Mouse (Mus musculus) lung, postnatal 14 days (tissue): ENCODE measurements around the gene Gsdmc4.
"Not testable (repeated sequence)": the region's sequence is repeated elsewhere in the genome, so short reads cannot be mapped to it uniquely, and the experiment has no call there.

Source experiments
- DNase-seq: peaks from one replicate; pipeline ENCODE4 v3.0.0; 2021

Gene Gsdmc4

DNA sequence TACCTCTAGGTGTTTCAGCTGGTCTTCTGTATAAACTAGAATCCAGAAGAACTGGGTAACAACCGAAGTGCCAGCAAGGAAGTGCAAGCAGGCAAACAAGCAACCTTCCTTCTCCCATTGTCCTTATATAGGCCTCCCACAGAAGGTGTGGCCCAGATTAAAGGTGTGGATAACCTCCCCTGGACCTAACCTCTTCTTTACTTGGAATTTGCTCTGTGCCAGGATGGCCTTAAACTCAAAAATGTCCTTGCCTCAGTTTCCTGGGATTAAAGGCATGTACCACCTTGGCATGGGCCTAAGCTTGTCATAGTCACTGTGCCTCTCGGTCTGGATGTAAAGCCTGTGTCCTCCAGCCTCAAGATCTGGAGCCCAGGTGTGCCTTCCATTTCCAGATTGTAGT lies at the start of gene Gsdmc4:
Gene Gsdmc4, minus strand, starts transcription at position 101 of the 400 bp plus-strand sequence.
- not testable (repeated sequence) for DNase-seq

GRCm38 (mm10) chr15:63960542-63960941 lies 48.4 kb upstream of the Gsdmc4 start:
- DNase-seq = no peak

GRCm38 (mm10) chr15:63957553-63957952 lies 45.5 kb upstream of the Gsdmc4 start:
- no peak for DNase-seq

DNA sequence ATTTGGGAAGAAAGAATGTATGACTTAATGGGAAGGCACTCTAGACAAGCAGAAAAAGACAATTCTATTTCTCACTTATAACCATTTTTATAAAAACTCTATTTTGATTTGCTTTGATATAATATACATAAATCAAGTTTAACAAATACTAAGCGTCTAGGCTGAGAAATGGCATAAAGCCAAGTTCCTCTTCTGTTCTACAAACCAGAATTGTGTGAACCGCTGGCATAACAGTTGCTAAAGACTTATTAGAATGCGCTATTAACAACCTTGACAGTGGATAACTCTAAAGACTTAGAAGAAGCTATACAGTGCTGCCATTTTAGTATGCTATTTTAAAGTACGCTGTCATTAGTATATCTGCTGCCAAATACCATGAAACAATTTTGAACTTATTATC lies 41.2 kb upstream of the Gsdmc4 start:
- no peak for DNase-seq

DNA sequence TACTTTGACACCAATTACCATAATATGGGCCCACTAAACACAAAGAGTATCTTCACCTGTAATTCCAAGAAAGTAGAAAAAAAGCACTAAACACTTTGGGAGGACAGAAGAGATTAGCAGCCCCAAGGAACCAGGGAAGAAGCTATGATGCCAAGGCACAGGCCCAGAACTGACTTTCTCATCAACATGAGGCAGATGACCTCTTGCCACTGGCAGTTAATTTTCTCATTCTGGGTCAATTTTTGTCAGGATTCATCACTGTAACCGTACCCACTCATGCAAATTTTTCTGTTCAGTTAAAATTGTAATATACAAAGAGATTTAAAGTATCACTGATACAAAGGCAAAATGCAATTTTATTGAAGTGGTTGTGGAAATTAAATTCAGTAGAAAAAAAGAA lies 29.1 kb upstream of the Gsdmc4 start:
- DNase-seq = no peak

- no peak for DNase-seq
Observed at GRCm38 (mm10) chr15:63932656-63933055, 20.6 kb upstream of the Gsdmc4 start.

- no peak for DNase-seq
Observed at GRCm38 (mm10) chr15:63931404-63931803, 19.3 kb upstream of the Gsdmc4 start.

GRCm38 (mm10) chr15:63930107-63931041 lies 18.3 kb upstream of the Gsdmc4 start:
- no peak for DNase-seq

- DNase-seq = no peak
Observed at GRCm38 (mm10) chr15:63926201-63926600, 14.1 kb upstream of the Gsdmc4 start.

- DNase-seq = no peak
Observed at GRCm38 (mm10) chr15:63924484-63924883, 12.4 kb upstream of the Gsdmc4 start.

DNA sequence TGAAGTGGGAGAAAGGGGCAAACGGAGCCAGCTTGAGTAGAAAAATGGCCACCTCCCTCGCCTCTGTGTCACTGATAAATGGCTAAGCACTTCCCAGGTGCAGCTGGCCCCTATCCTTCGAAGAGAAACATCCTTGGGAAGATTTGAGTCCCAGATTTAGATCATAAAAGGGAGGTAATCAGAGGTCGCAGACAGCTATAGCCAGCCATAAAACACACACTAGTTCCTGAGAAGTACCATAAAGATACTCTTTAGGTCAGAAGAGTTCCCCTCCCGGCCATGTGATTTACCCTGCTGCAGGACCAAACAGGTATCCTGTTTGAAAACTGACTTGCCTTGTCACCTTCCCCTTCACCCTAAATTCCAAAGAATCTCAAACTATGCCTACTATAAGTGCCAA lies 9.5 kb upstream of the Gsdmc4 start:
- not testable (repeated sequence) for DNase-seq

DNA sequence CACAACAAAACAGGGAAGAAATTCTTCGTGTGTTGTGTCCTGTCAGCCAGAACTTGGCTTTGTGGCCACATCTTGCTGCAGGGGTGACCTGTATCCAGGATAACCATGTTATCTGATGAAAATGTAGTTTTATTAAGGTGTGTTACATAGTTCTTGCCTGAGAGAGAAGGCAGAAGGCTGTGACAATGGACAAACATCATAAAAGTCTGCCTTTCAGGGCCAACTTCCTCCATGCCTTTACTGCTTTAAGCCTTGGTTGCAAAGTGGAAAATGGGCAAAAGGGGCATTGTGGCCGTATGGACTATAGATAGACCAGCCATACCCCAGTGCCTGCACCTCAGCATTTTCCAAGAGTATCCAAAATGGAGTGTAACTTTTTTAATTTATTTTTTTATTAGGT lies 7.6 kb upstream of the Gsdmc4 start:
- not testable (repeated sequence) for DNase-seq

DNA sequence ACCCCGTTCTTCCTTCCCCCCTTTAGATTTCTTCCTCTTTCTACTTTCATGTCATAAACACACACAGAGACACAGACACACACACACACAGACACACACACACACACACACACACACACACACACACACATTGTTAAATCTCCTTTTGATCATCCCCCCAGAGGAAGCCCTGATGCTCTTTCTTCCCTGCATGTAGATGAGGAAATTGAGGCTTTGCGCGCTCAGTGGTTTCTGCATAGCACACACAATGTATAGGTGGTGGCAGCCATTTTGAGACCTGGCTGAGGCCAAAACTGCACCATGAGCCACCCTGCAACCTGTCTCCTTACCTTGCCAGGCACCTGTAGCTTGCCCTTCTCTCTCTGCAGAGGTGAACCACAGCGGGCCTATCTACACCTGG lies 4.5 kb upstream of the Gsdmc4 start:
- DNase-seq = not testable (repeated sequence)

- not testable (repeated sequence) for DNase-seq
Observed at GRCm38 (mm10) chr15:63909896-63910295, 2.2 kb downstream of the Gsdmc4 start.

GRCm38 (mm10) chr15:63895560-63896353 lies 16.3 kb downstream of the Gsdmc4 start:
- DNase-seq = peak; percentile 48

DNA sequence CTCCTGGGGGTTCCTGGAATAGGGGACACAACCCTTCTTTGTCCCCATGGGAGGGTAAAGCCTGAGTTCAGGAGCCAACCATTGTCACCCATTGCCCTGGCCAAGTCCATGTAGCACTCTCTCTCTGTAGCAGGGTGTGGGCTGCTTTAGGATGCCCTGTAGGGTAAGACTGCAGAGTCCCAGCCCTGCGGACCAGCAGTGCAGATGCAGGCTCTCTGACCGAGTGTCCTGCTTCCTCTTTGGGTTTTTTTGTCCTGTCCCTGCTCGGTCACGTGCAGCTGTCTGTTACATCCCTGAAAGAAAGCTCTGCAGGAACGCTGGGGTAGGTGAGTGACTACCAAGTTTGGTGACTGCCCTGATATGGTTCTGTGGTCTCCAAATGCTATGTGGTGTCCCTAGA lies 23.7 kb downstream of the Gsdmc4 start:
- DNase-seq = not testable (repeated sequence)

DNA sequence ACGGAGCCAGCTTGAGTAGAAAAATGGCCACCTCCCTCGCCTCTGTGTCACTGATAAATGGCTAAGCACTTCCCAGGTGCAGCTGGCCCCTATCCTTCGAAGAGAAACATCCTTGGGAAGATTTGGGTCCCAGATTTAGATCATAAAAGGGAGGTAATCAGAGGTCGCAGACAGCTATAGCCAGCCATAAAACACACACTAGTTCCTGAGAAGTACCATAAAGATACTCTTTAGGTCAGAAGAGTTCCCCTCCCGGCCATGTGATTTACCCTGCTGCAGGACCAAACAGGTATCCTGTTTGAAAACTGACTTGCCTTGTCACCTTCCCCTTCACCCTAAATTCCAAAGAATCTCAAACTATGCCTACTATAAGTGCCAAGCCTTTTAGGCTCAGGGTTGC lies 24.1 kb downstream of the Gsdmc4 start:
- not testable (repeated sequence) for DNase-seq

DNA sequence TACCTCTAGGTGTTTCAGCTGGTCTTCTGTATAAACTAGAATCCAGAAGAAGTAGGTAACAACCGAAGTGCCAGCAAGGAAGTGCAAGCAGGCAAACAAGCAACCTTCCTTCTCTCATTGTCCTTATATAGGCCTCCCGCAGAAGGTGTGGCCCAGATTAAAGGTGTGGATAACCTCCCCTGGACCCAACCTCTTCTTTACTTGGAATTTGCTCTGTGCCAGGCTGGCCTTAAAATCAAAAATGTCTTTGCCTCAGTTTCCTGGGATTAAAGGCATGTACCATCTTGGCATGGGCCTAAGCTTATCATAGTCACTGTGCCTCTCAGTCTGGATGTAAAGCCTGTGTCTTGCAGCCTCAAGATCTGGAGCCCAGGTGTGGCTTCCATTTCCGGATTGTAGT lies 33.6 kb downstream of the Gsdmc4 start, which contains the start of gene Gsdmc3:
Gene Gsdmc3, minus strand, starts transcription at position 101 of the 400 bp plus-strand sequence.
- not testable (repeated sequence) for DNase-seq

DNA sequence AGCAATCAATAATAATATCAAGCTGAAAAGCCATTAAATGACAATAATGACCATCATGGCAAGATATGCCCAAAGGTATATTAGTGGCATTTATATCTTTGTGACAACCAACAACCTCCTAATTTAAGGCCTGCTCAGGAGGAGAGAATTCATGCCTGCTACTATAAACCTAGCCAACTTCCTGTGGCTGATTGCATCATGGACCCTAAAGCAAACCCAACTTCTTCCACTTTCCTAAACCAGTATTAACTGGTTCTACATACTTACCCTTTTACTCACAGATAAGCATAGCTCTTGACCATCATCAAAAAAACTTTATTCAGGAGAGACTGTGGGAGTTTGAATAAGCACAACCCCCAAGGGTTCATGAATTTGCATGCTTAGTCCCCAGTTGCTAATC lies 35.9 kb downstream of the Gsdmc4 start:
- DNase-seq = not testable (repeated sequence)

GRCm38 (mm10) chr15:63861965-63862364 lies 50.1 kb downstream of the Gsdmc4 start:
- not testable (repeated sequence) for DNase-seq
